Mouse (Mus musculus) heart, adult 2 months (tissue): ENCODE measurements at regions not wholly inside any gene's neighbourhood (a gene's known extent, or its start where the extent isn't known, plus 50 kb on each side); places are given as distances from the start of the nearest gene placed in this dataset.

Source experiments
- CTCF ChIP-seq: fragments of 200-600 bp; IDR thresholded peaks from 2 replicates; pipeline ENCODE4 v1.8.1; 2022; ENCODE audit warnings: antibody characterized with exemption, mild to moderate bottlenecking, moderate library complexity
- EP300 ChIP-seq: fragments of 200-500 bp; IDR thresholded peaks from 2 replicates; pipeline ENCODE4 v1.6.1; 2011; ENCODE audit warnings: low read depth, low read length, control low read depth; ENCODE audit not compliant: insufficient read depth
- POLR2A ChIP-seq: fragments of 200-500 bp; IDR thresholded peaks from 2 replicates; pipeline ENCODE4 v1.6.1; 2011; ENCODE audit warnings: mild to moderate bottlenecking, low read depth, low read length, control low read depth; ENCODE audit not compliant: insufficient read depth

- no peak for TF ChIP-seq EP300
- TF ChIP-seq POLR2A: no peak
- no peak for TF ChIP-seq CTCF
Measured at GRCm38 (mm10) chr8:53997461-53997860, 79.9 kb upstream of the Vegfc start.
